Mouse (Mus musculus) urinary bladder, postnatal 10 days (tissue): ENCODE measurements around the gene Rbp1.

ENCODE experiments used
- DNase-seq: peaks from one replicate; pipeline ENCODE4 v3.0.0; 2022; ENCODE audit warnings: low spot score

The Rbp1 gene

GRCm38 (mm10) chr9:98425351-98425880 is 2.7 kb downstream of the Rbp1 start:
- DNase-seq, result no peak

GRCm38 (mm10) chr9:98427906-98428517 is 5.3 kb downstream of the Rbp1 start:
- no peak for DNase-seq

- DNase-seq, result no peak
These were observed 6.0 kb downstream of the Rbp1 start for GRCm38 (mm10) chr9:98428783-98429182.

GRCm38 (mm10) chr9:98429806-98430205 is 7.0 kb downstream of the Rbp1 start:
- DNase-seq, result no peak

- no peak for DNase-seq
These were observed 7.8 kb downstream of the Rbp1 start for GRCm38 (mm10) chr9:98430528-98430927.

GRCm38 (mm10) chr9:98433021-98433420 is 10.3 kb downstream of the Rbp1 start:
- DNase-seq, result no peak

GRCm38 (mm10) chr9:98433956-98434588 is 11.3 kb downstream of the Rbp1 start:
- no peak for DNase-seq

- DNase-seq, result no peak
These were observed 15.1 kb downstream of the Rbp1 start for GRCm38 (mm10) chr9:98437819-98438218.

- no peak for DNase-seq
These were observed 16.3 kb downstream of the Rbp1 start for GRCm38 (mm10) chr9:98439091-98439490.

- DNase-seq, result no peak
These were observed 19.9 kb downstream of the Rbp1 start for GRCm38 (mm10) chr9:98442638-98443037.

- no peak for DNase-seq
These were observed 22.8 kb downstream of the Rbp1 start for GRCm38 (mm10) chr9:98445359-98446149.

- no peak for DNase-seq
These were observed 28.2 kb downstream of the Rbp1 start for GRCm38 (mm10) chr9:98450976-98451375.

GRCm38 (mm10) chr9:98466709-98467108 is 43.9 kb downstream of the Rbp1 start:
- DNase-seq, result no peak

GRCm38 (mm10) chr9:98480172-98480749 is 57.5 kb downstream of the Rbp1 start:
- DNase-seq, result no peak

GRCm38 (mm10) chr9:98482256-98482655 is 59.5 kb downstream of the Rbp1 start:
- no peak for DNase-seq

- DNase-seq, result no peak
These were observed 62.3 kb downstream of the Rbp1 start for GRCm38 (mm10) chr9:98485020-98485419.

- no peak for DNase-seq
These were observed 63.1 kb downstream of the Rbp1 start, which contains the start of gene Rbp2 for GRCm38 (mm10) chr9:98485815-98486214. Gene Rbp2 (plus strand): TSS chr9:98486115.

- no peak for DNase-seq
These were observed 64.5 kb downstream of the Rbp1 start for GRCm38 (mm10) chr9:98487273-98487672.

- no peak for DNase-seq
These were observed 66.8 kb downstream of the Rbp1 start for GRCm38 (mm10) chr9:98489532-98489931.

- DNase-seq, result no peak
These were observed 67.4 kb downstream of the Rbp1 start for GRCm38 (mm10) chr9:98490128-98490527.

GRCm38 (mm10) chr9:98491071-98491470 is 68.3 kb downstream of the Rbp1 start:
- DNase-seq, result no peak

- no peak for DNase-seq
These were observed 69.5 kb downstream of the Rbp1 start for GRCm38 (mm10) chr9:98492212-98492611.
